Mouse (Mus musculus): ENCODE measurements around the gene Prr15l. TPM values are rescaled to one million over a fixed set of nuclear protein-coding genes. Genes with fewer than 3 reads are reported as not detected.

Gene Prr15l
- polyA plus RNA-seq, 1 experiment from 2014 or later = 0.29 TPM

- Histone ChIP-seq H3K27ac (peak overlapping the region; percentile 89), H3K36me3 (peaks cover 3% of the 10 kb centered on the region; the same call in 1 of the 2 replicates), H3K9me3 (no peaks in the 10 kb centered on the region), H3K4me2 (peak overlapping the region; percentile 11; the same call in 1 of the 2 replicates), H3K4me1 (replicated peaks) (peaks cover 92% of the 10 kb centered on the region), H3K27me3 (no peaks in the 10 kb centered on the region), H3K4me3 (no peak overlapping the region), H3K9ac (0 out of 2 replicates have a peak overlapping the region, but pooled peaks have one; percentile 2)
- WGBS = 5% methylated on average over 16 of the region's 16 CpGs
- peak; percentile 65 for ATAC-seq (ENCODE audit: low FRiP score)
Observed at GRCm38 (mm10) chr11:96902639-96903635, 25.0 kb upstream of the Prr15l start.

DNA sequence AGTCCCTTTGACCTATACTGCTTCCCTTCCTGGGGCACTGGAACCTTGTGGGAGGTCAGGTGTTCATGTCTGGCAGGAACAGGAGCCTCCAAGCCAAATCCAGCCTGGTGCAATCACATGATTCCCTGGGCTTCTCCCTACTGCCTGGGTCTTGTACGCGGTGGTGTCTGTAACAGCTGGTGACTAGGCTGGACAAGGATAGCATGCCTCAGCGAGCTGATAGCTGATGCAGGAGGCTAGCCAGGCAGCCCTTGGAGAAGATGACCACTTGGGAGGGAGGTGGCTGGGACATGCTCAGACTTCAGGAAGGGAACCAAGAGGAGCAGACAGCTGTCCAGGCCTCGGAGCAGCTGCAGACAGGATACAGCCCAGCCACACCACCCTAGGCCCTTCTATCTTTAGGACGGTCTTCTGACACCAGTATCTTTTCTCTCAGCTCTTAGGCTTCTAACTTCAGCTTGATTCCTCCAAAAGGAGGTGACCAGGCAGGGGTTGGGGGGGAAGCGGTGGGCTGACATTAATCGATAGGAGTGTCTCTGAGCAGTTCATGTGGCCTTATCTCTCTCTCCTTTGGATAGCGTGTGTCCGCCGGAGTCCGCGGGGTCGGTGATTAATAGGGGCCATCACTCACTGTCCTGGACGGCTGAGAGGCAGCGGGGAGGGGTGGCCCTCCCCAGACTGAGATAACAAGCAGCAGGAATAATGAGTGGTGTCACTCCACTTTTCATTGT lies 21.3 kb upstream of the Prr15l start:
- Histone ChIP-seq H3K9ac (peak overlapping the region; percentile 58), H3K4me1 (replicated peaks) (peaks cover 78% of the 10 kb centered on the region), H3K27ac (peak overlapping the region; percentile 83), H3K4me2 (no peak overlapping the region), H3K27me3 (0 out of 2 replicates have a peak, but pooled peaks cover 2% of the 10 kb centered on the region), H3K4me3 (no peak overlapping the region), H3K36me3 (peaks cover 22% of the 10 kb centered on the region), H3K9me3 (no peaks in the 10 kb centered on the region)
- ATAC-seq (ENCODE audit: low FRiP score) = 0 out of 2 replicates have a peak, but pooled peaks have one; percentile 19
- 16% methylated on average over 15 of the region's 15 CpGs for WGBS

DNA sequence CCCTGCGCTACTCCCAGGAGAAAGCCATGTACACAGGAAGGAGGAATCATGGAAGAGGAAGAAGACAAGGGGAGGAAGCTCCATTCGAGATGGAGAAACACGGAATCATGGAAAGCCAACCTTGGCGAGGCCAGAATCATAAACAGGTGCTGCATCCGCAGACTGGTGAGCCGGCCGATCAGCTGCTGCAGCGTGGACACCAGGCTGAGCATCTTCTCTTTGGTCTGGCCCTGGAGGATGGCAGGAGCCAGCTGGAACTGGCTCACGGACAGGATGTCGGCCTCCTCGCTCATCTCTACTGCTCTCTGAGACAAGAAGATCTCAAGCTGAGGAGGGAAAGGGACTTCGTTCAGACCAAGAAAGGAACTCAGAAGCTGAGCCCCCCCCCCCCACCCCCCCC lies 19.3 kb upstream of the Prr15l start:
- H3K36me3 ChIP-seq = peaks cover 37% of the 10 kb centered on the region
- H3K9ac ChIP-seq = peak overlapping the region; percentile 58; the same call in 1 of the 2 replicates
- H3K4me3 ChIP-seq = no peak overlapping the region
- H3K9me3 ChIP-seq = no peaks in the 10 kb centered on the region
- H3K4me1 ChIP-seq (replicated peaks) = peaks cover 58% of the 10 kb centered on the region
- no peak overlapping the region for H3K4me2 ChIP-seq
- 0 out of 2 replicates have a peak, but pooled peaks cover 2% of the 10 kb centered on the region for H3K27me3 ChIP-seq
- ATAC-seq (ENCODE audit: low FRiP score) = no peak
- 82% methylated on average over 12 of the region's 12 CpGs for WGBS
- H3K27ac ChIP-seq = peak overlapping the region; percentile 83

DNA sequence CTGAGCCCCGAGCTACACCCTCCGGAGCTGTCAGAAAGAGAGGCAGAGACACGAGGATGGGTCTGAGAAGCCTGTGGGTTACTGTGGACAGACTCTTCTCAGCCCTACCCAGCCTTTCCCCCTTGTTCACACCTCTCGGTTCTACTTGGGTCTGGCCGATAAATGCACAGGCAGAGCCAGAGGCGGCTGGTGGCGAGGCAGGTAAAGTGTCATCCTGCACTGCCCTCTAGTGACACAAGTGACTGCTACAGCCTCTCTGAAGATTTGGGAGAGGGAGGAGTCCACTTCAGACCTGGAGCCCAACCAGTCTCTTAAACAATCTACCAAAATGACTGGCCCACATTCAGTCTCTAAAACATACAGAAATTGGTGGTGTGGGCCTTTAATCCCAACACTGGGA lies 17.9 kb upstream of the Prr15l start:
- WGBS = 22% methylated on average over 7 of the region's 7 CpGs
- Histone ChIP-seq H3K9ac (0 out of 2 replicates have a peak overlapping the region, but pooled peaks have one; percentile 19), H3K9me3 (no peaks in the 10 kb centered on the region), H3K4me1 (replicated peaks) (peaks cover 52% of the 10 kb centered on the region), H3K36me3 (peaks cover 37% of the 10 kb centered on the region), H3K4me3 (no peak overlapping the region), H3K27ac (no peak overlapping the region), H3K27me3 (0 out of 2 replicates have a peak, but pooled peaks cover 2% of the 10 kb centered on the region), H3K4me2 (no peak overlapping the region)
- ATAC-seq (ENCODE audit: low FRiP score) = peak; percentile 49

- no peak for ATAC-seq (ENCODE audit: low FRiP score)
- Histone ChIP-seq H3K4me2 (no peak overlapping the region), H3K36me3 (peaks cover 36% of the 10 kb centered on the region), H3K9ac (peak overlapping the region; percentile 29; the same call in 1 of the 2 replicates), H3K27me3 (0 out of 2 replicates have a peak, but pooled peaks cover 2% of the 10 kb centered on the region), H3K9me3 (no peaks in the 10 kb centered on the region), H3K27ac (no peak overlapping the region), H3K4me1 (replicated peaks) (peaks cover 35% of the 10 kb centered on the region), H3K4me3 (no peak overlapping the region)
- 89% methylated on average over 11 of the region's 11 CpGs for WGBS
Observed at GRCm38 (mm10) chr11:96912682-96913081, 15.2 kb upstream of the Prr15l start.

- under 1% methylated on average over 55 of the region's 55 CpGs for WGBS
Observed at GRCm38 (mm10) chr11:96916044-96916884, 11.6 kb upstream of the Prr15l start, which contains the start of gene Cdk5rap3. TSS of gene Cdk5rap3 (minus strand) at chr11:96916496.

GRCm38 (mm10) chr11:96916885-96917396 lies 11.0 kb upstream of the Prr15l start:
- Histone ChIP-seq H3K4me3 (peak overlapping the region; percentile 22), H3K9me3 (no peaks in the 10 kb centered on the region), H3K27ac (no peak overlapping the region), H3K36me3 (peaks cover 11% of the 10 kb centered on the region), H3K9ac (no peak overlapping the region), H3K27me3 (no peaks in the 10 kb centered on the region), H3K4me1 (replicated peaks) (peaks cover 13% of the 10 kb centered on the region), H3K4me2 (peak overlapping the region; percentile 46)
- ATAC-seq (ENCODE audit: low FRiP score) = 0 out of 2 replicates have a peak, but pooled peaks have one; percentile 1
- WGBS = 32% methylated on average over 13 of the region's 13 CpGs

More at GRCm38 (mm10) chr11:96916044-96916884, 11.6 kb upstream of the Prr15l start, which contains the start of gene Cdk5rap3:
- peak within 1 kb of the TSS; percentile 82 for H3K4me2 ChIP-seq
- peak within 1 kb of the TSS; percentile 82 for H3K9ac ChIP-seq
- peaks cover 13% of the 10 kb centered on the region for H3K4me1 ChIP-seq (replicated peaks)
- H3K27ac ChIP-seq = peak within 1 kb of the TSS; percentile 84
- peak; percentile 98 for ATAC-seq (ENCODE audit: low FRiP score)
- H3K4me3 ChIP-seq = peak within 1 kb of the TSS; percentile 73
- H3K9me3 ChIP-seq = no peaks in the 10 kb centered on the region
- no peaks in the 10 kb centered on the region for H3K27me3 ChIP-seq
- peaks cover 18% of the 10 kb centered on the region for H3K36me3 ChIP-seq

DNA sequence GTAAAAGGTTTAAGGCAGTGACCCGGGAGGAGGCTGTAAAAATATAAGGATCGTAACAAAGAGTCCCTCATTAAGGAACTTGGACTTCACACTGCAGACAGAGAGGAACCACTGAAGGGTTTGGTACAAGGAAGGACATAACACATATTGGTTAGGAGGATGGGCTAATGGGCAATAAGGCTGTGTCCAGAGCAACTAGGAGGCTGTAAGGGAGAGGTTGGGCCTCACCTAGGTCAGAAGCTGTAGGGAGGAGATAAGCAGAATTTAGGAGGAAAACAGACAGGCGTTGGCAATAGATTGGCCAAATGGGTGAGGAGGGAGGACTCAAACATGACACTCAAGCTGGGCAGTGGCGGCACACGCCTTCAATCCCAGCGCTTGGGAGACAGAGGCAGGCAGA lies 10.5 kb upstream of the Prr15l start:
- Histone ChIP-seq H3K9ac (no peak overlapping the region), H3K36me3 (peaks cover 7% of the 10 kb centered on the region; the same call in 1 of the 2 replicates), H3K4me3 (no peak overlapping the region), H3K4me2 (no peak overlapping the region), H3K27ac (no peak overlapping the region), H3K4me1 (replicated peaks) (peaks cover 13% of the 10 kb centered on the region), H3K27me3 (no peaks in the 10 kb centered on the region), H3K9me3 (no peaks in the 10 kb centered on the region)
- 87% methylated on average over 6 of the region's 6 CpGs for WGBS
- ATAC-seq (ENCODE audit: low FRiP score) = no peak

DNA sequence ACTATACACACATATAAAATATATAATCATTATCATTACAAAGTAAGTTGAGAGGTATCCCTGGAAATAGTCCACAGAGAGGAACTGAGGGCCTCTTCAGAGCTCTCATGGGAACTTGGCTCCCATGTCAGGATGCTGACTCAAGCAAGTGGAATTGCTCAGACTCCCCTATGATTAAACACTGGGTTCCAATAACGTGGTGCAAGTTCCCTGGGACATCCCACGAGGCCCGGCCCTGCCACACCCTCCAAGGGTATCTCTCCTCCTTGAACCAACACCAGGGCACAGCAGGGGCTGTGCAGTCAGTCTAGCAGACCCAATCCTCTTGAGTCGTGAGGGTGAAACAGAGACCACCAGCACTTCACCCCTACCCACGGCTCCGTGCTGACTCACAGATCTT lies 8.9 kb upstream of the Prr15l start:
- H3K27ac ChIP-seq = no peak overlapping the region
- no peak overlapping the region for H3K4me2 ChIP-seq
- no peak for ATAC-seq (ENCODE audit: low FRiP score)
- no peaks in the 10 kb centered on the region for H3K9me3 ChIP-seq
- H3K4me3 ChIP-seq = no peak overlapping the region
- WGBS = 58% methylated on average over 6 of the region's 6 CpGs
- H3K36me3 ChIP-seq = no peaks in the 10 kb centered on the region
- peak overlapping the region; percentile 20; the same call in 1 of the 2 replicates for H3K9ac ChIP-seq
- H3K27me3 ChIP-seq = no peaks in the 10 kb centered on the region
- peaks cover 13% of the 10 kb centered on the region for H3K4me1 ChIP-seq (replicated peaks)

- no peak overlapping the region for H3K27ac ChIP-seq
- H3K36me3 ChIP-seq = no peaks in the 10 kb centered on the region
- H3K4me1 ChIP-seq (replicated peaks) = 0 out of 2 replicates have a peak, but pooled peaks cover 5% of the 10 kb centered on the region
- peaks cover 27% of the 10 kb centered on the region for H3K27me3 ChIP-seq
- H3K9me3 ChIP-seq = no peaks in the 10 kb centered on the region
- ATAC-seq (ENCODE audit: low FRiP score) = no peak
- H3K9ac ChIP-seq = no peak overlapping the region
- no peak overlapping the region for H3K4me3 ChIP-seq
- H3K4me2 ChIP-seq = no peak overlapping the region
- WGBS = 87% methylated on average over 11 of the region's 11 CpGs
Observed at GRCm38 (mm10) chr11:96924861-96925260, 3.0 kb upstream of the Prr15l start.
